Mouse (Mus musculus): ENCODE data around the gene Plcb4.

DNA sequence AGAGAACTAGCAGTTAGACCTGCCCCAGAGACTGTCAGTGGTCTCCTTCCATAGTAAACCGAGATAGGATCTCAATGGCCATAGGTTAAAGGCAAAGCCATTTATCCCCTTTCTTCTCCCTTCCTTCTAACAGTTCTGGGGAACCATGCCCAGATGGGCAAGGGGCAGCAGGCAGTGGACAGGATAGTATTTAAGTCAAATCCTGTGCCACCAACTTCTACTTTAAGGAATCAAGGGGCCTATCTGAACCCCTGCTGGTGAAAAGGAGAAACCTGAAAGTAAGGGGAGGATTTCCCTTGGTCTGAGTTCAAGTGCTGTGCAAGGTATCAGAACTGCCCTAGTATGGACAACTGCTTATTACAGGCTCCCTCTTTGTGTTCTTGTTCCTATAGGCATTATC is 2.9 kb upstream of the Plcb4 start:
- no peak for TF ChIP-seq CTCF (IDR thresholded peaks at IDR 0.05; ENCODE audit: low read depth)
- no peak for TF ChIP-seq EP300 (optimal IDR thresholded peaks at IDR 0.05)
